8 mouse cellular contexts compared by ENCODE assay signal in genomic region chr16:45090005-45090404, GRCm38 (mm10). TPM values are rescaled to one million over a fixed set of nuclear protein-coding genes. Genes with fewer than 3 reads are reported as not detected.
DNase-seq lines count a peak whose midpoint lies in the region; ATAC-seq and TF ChIP-seq lines count a peak whose summit lies in the region.

No protein-coding gene starts in this region.

- intact Hi-C loops in heart, postnatal 10 days (cut with DNase I): loop anchor here (1.0 to 5.0 kb wide), 3 partner anchors 127 to 343 kb away; partner anchors contain the start of gene Gtpbp8

- 15% methylated on average over 10 of the region's 10 CpGs for WGBS in forebrain, embryonic 11.5 days
- WGBS in liver, embryonic 16.5 days (ENCODE audit: insufficient replicate concordance): 5% methylated on average over 10 of the region's 10 CpGs
- 13% methylated on average over 10 of the region's 10 CpGs for WGBS in neural tube, embryonic 11.5 days
- 9% methylated on average over 10 of the region's 10 CpGs for WGBS in stomach, postnatal 0 days

- ATAC-seq in forebrain, embryonic 11.5 days (replicated peaks; ENCODE audit: low FRiP score): peak; percentile 82
- ATAC-seq in liver, embryonic 16.5 days (ENCODE audit: low read depth): no peak; the same call in 1 of the 2 replicates
- peak; percentile 62; the same call in 1 of the 2 replicates for ATAC-seq in neural tube, embryonic 11.5 days (ENCODE audit: insufficient read depth, low FRiP score, low TSS enrichment)
- ATAC-seq in stomach, postnatal 0 days (ENCODE audit: low FRiP score, low TSS enrichment): no peak

- no peak overlapping the region for H3K4me2 ChIP-seq in forebrain, embryonic 11.5 days (ENCODE audit: low read depth, low read length, severe bottlenecking)
- peak overlapping the region; percentile 14 for H3K4me2 ChIP-seq in liver, embryonic 16.5 days (ENCODE audit: low read depth, low read length)
- H3K4me2 ChIP-seq in neural tube, embryonic 11.5 days (ENCODE audit: low read depth): no peak overlapping the region
- no peak overlapping the region; the same call in 1 of the 2 replicates for H3K4me2 ChIP-seq in stomach, postnatal 0 days (replicated peaks; ENCODE audit: low read depth)

- H3K27me3 ChIP-seq in forebrain, embryonic 11.5 days (ENCODE audit: control insufficient read depth, insufficient read depth, low read length): no peaks in the 10 kb centered on the region
- H3K27me3 ChIP-seq in liver, embryonic 16.5 days (ENCODE audit: control insufficient read depth, insufficient read depth, low read depth, low read length): no peaks in the 10 kb centered on the region
- no peaks in the 10 kb centered on the region for H3K27me3 ChIP-seq in neural tube, embryonic 11.5 days (ENCODE audit: control insufficient read depth, insufficient read depth, low read length)
- no peaks in the 10 kb centered on the region for H3K27me3 ChIP-seq in stomach, postnatal 0 days (ENCODE audit: control insufficient read depth, insufficient read depth, low read length)

- H3K4me1 ChIP-seq in forebrain, embryonic 11.5 days (replicated peaks; ENCODE audit: control insufficient read depth, insufficient read depth, low read length): peaks cover 5% of the 10 kb centered on the region; the same call in 1 of the 2 replicates
- no peaks in the 10 kb centered on the region for H3K4me1 ChIP-seq in liver, embryonic 16.5 days (ENCODE audit: control insufficient read depth, low read depth, low read length)
- no peaks in the 10 kb centered on the region for H3K4me1 ChIP-seq in neural tube, embryonic 11.5 days (ENCODE audit: control insufficient read depth, insufficient read depth, low read length)
- H3K4me1 ChIP-seq in stomach, postnatal 0 days (replicated peaks; ENCODE audit: control insufficient read depth, insufficient read depth): no peaks in the 10 kb centered on the region

- peak; percentile 88 for DNase-seq in CD4-positive, CD25-positive, alpha-beta regulatory T cell, adult 2 months (ENCODE audit: low read depth, low spot score)
- peak; percentile 78 for DNase-seq in brain, adult 2 months (ENCODE audit: low read depth, low spot score)
- peak; percentile 83 for DNase-seq in forebrain, embryonic 11.5 days (ENCODE audit: low spot score)
- DNase-seq in heart, postnatal 10 days: peak; percentile 86 to 89
- peak; percentile 84 to 89 for DNase-seq in kidney, postnatal 4 days
- DNase-seq in neural tube, embryonic 11.5 days (ENCODE audit: low spot score): peak; percentile 80
- peak; percentile 65 for DNase-seq in stomach, postnatal 0 days (ENCODE audit: low spot score)

- H3K27ac ChIP-seq in forebrain, embryonic 11.5 days (ENCODE audit: low read depth, low read length): no peak overlapping the region
- H3K27ac ChIP-seq in liver, embryonic 16.5 days (ENCODE audit: low read length): no peak overlapping the region
- H3K27ac ChIP-seq in neural tube, embryonic 11.5 days (ENCODE audit: low read depth, low read length): no peak overlapping the region
- no peak overlapping the region for H3K27ac ChIP-seq in stomach, postnatal 0 days (replicated peaks)

- H3K36me3 ChIP-seq in forebrain, embryonic 11.5 days (ENCODE audit: control insufficient read depth, insufficient read depth, low read length): no peaks in the 10 kb centered on the region
- H3K36me3 ChIP-seq in liver, embryonic 16.5 days (ENCODE audit: control insufficient read depth, insufficient read depth): no peaks in the 10 kb centered on the region
- no peaks in the 10 kb centered on the region for H3K36me3 ChIP-seq in neural tube, embryonic 11.5 days (ENCODE audit: control insufficient read depth, insufficient read depth, low read length)
- H3K36me3 ChIP-seq in stomach, postnatal 0 days (ENCODE audit: control insufficient read depth, insufficient read depth, low read length): no peaks in the 10 kb centered on the region

- no peak overlapping the region for H3K9ac ChIP-seq in forebrain, embryonic 11.5 days (ENCODE audit: low read length)
- no peak overlapping the region for H3K9ac ChIP-seq in liver, embryonic 16.5 days (ENCODE audit: low read depth, low read length)
- H3K9ac ChIP-seq in neural tube, embryonic 11.5 days (ENCODE audit: low read length): no peak overlapping the region
- H3K9ac ChIP-seq in stomach, postnatal 0 days (ENCODE audit: low read length): no peak overlapping the region

- peak; percentile 95 for TF ChIP-seq CTCF in stomach, postnatal 0 days (IDR thresholded peaks at IDR 0.05; ENCODE audit: low read depth)

- H3K9me3 ChIP-seq in forebrain, embryonic 11.5 days (ENCODE audit: control insufficient read depth, low read length): no peaks in the 10 kb centered on the region
- no peaks in the 10 kb centered on the region for H3K9me3 ChIP-seq in liver, embryonic 16.5 days (replicated peaks; ENCODE audit: control insufficient read depth, low read length)
- H3K9me3 ChIP-seq in neural tube, embryonic 11.5 days (ENCODE audit: control insufficient read depth, low read length): no peaks in the 10 kb centered on the region
- no peaks in the 10 kb centered on the region for H3K9me3 ChIP-seq in stomach, postnatal 0 days (ENCODE audit: control insufficient read depth, low read length)

- no peak overlapping the region for H3K4me3 ChIP-seq in forebrain, embryonic 11.5 days (ENCODE audit: low read depth, low read length)
- H3K4me3 ChIP-seq in liver, embryonic 16.5 days (ENCODE audit: low read depth, low read length): no peak overlapping the region
- H3K4me3 ChIP-seq in neural tube, embryonic 11.5 days (ENCODE audit: low read depth, low read length): no peak overlapping the region
- no peak overlapping the region for H3K4me3 ChIP-seq in stomach, postnatal 0 days (ENCODE audit: low read depth, low read length)

- TF ChIP-seq EP300 in stomach, postnatal 0 days (optimal IDR thresholded peaks at IDR 0.05): no peak

RNA-seq across cellular contexts. Expression of gene Ccdc80, which starts 3.2 kb away (rescaled TPM):
- 18.6 and 20.7 TPM in 2 replicates for polyA plus RNA-seq in forebrain, embryonic 11.5 days (2014; fragmentation: Nextera tagmentation; extraction: Ambion mirVana)
- 100 to 1,000 TPM; 123 to 128 TPM for total RNA-seq in heart, postnatal 10 days (2021)
- 10.4 and 11.8 TPM in 2 replicates for polyA plus RNA-seq in liver, embryonic 16.5 days (2015; fragmentation: Nextera tagmentation; extraction: Ambion mirVana)
- 24.5 and 25.6 TPM in 2 replicates for polyA plus RNA-seq in neural tube, embryonic 11.5 days (2014; fragmentation: Nextera tagmentation; extraction: Ambion mirVana)
- polyA plus RNA-seq in stomach, postnatal 0 days (2015; fragmentation: Nextera tagmentation; extraction: Ambion mirVana): 51.9 and 56.1 TPM in 2 replicates

Comparison
In these comparisons a context has a peak if more than half of its experiments do, and no peak if none do; other contexts are left out.
1. ATAC-seq: peak in forebrain, embryonic 11.5 days (single experiment) and neural tube, embryonic 11.5 days (single experiment); none in liver, embryonic 16.5 days (single experiment) and stomach, postnatal 0 days (single experiment).
2. Peak in every context shown above with its lines, with median percentiles within 50 percentile points of each other: DNase-seq.